Mouse (Mus musculus) embryo, embryonic 11.5 days (tissue): ENCODE results near the gene Chrd.

Experiments
- DNase-seq: peaks from one replicate; pipeline ENCODE4 v3.0.0-alpha.2; 2012; ENCODE audit warnings: low read depth, low spot score

Chrd gene

DNA sequence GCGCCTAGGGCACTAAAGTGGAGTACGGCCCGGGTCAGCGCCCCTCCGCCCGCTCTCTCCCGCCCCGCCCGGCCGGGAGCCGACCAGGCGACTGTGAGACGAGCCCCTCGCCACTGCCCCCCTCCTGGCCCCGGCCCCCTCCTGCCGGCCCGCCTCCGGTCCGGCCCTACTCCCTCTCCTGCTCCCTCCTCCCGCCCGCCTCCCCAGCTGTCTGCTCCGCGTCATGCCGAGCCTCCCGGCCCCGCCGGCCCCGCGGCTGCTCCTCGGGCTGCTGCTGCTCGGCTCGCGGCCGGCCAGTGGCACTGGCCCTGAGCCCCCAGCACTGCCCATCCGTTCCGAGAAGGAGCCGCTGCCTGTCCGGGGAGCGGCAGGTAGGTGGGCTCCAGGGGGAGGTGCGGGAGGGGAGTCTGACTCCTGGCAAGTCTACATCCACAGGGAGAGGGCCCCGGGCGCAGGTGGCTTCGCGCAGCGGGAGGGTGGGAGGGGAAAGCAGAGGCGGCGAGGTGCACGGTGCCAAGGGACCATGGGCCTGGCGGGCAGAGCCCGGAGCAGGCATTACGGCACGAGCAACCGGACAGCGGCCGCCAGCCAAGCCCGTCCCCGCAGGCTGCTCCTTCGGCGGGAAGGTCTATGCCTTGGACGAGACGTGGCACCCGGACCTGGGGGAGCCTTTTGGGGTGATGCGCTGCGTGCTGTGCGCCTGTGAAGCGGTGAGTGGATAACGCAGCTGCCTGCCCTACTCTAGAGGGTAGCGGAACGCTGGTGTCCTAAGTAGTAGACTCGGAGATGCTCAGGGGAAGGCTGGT lies at the start of gene Chrd:
Gene Chrd, plus strand, starts transcription at position 203 of the 806 bp plus-strand sequence.
- peak; percentile 35 for DNase-seq

DNA sequence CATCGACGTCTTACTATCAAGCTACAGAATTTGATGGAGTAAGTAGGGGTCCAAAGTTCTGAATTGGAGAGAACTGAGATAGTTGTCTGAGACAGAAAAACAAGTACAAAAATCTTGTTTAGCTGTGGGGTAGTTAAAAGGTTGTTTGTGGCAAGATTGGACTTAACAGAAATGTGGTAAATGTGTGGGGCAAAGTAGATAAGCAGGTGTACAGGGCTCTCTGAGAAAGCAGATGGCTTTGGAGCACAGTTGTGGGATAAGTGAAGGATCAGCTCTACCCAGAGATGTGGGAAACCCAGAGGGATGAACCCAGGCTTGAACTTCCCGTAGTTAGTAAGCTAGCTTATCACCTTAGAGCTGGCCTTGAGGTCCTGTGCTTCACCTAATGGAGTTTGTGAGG lies 42.2 kb upstream of the Chrd start:
- DNase-seq: no peak

DNA sequence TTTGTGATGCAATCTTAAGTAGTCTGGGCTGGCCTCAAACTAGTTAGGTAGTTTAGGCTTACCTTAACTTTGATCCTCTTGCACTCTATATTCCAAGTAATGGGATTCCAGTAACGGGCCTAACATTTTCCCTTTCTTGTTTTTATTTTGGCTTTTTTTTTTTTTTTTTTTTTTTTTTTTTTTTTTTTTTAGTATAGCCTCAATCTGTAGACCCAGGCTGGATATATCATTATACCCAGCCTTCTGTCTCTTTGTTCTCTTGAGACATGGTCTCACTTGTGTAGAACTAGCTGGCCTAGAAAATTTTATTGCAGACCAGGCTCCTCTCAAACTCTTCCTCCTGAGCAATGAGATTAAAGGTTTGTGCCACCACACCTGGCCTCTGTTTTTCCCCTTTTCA lies 41.3 kb upstream of the Chrd start:
- no peak for DNase-seq

DNA sequence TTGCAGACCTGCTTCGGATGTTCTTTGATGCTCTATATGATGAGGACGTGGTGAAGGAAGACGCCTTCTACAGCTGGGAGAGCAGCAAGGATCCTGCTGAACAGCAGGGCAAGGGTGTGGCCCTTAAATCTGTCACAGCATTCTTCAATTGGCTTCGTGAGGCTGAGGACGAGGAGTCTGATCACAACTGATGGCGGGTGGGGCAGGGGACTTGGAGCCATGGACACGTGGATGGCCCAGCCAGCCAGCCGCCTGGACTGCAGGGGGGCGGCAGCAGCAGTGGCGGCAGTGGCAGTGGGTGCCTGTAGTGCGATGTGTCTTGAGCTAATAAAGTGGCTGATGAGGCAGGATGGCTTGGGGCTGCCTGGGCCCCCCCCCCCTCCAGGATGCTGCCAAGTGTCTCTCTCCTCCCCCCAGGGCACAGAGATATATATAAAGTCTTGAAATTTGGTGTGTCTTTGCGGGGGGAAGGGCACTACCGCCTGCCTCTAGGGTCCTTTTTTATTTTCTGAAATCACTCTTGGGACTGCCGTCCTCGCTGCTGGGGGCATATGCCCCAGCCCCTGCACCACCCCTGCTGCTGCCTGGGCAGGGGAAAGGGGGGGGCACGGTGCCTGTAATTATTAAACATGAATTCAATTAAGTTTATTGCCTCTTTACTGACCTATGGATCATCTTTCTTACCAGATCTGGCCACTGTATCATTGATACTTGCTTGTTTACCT lies 40.5 kb upstream of the Chrd start:
- no peak for DNase-seq

DNA sequence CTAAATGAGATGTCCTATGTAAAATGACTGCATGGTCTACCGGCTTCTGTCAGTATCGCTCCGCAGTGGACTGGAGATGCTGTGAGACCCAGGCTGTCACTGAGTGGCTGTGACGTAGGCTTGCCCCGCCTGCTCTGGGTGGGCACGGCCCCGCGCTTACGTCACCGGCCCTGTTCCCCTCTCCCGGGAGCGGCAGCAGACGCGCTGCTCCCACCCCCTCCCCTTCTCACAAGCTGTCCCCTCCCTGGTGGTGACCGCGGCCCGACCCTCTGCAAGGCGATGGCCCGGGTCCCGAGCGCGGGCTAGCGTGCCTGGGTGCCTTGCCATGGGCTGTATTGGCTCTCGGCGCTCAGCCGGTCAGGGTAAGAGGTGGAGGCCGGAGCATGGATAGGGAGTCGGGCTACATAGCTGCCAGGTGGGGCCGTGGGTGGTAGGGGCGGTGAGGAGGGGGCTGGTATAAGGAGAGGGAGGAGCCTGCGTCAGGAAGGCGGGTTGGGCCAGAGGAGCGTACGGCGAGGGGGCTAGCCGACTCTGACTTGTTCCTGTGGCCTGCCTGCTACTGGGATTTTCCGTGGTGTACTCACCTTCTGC lies 39.7 kb upstream of the Chrd start, which contains the start of gene Fam131a:
Gene Fam131a, plus strand, starts transcription at position 131 of the 591 bp plus-strand sequence.
- DNase-seq: peak; percentile 85

DNA sequence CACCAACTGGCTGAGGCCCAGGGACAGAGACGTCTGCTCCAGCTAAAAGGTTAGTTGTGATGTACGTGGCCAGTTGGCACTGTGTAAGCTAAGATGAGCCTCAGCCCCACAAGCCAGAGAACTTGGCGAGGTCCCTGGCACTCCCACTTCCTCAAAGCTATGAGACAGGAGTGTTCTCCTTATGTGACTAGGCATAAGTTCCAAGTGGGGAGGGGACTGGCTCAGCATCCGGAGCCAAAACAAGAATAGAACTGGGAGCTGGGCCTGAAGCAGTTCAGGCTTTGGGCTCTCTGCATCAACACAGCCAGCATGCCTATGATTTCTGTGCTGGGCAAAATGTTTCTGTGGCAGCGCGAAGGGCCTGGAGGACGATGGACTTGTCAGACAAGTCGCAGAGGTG lies 38.1 kb upstream of the Chrd start:
- DNase-seq: no peak

DNA sequence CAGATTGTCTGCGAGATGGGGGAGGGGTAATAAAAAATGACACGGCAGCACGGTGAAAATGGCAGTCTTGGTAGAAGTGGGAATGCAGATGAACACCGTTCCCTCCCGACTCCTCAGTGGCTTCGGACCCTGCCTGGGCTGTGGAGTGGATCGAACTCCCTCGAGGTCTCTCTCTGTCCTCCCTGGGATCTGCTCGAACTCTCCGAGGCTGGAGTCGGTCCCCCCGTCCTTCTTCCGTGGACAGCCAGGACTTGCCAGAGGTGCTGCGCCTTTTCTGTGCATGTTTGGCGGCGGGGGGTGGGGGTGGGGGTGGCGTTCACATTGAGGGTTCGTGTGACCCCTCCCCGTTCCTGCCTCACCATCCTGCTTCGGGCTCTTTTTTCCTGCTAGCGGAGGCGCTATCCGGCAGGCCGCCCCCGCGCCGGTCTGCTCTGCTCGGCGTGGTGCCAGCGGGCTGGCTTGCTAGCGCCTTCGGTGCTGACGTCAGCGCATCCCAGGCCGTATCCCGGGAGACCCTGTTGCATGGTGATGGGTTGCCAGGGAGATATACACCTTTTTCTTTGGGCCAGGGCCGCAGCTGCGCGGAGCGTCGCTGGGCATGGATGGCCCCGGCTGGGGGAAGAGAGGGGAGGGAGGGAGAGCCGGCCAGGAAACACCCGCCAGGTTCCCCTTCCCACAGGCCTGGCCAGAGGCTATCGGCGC lies 37.2 kb upstream of the Chrd start:
- no peak for DNase-seq

DNA sequence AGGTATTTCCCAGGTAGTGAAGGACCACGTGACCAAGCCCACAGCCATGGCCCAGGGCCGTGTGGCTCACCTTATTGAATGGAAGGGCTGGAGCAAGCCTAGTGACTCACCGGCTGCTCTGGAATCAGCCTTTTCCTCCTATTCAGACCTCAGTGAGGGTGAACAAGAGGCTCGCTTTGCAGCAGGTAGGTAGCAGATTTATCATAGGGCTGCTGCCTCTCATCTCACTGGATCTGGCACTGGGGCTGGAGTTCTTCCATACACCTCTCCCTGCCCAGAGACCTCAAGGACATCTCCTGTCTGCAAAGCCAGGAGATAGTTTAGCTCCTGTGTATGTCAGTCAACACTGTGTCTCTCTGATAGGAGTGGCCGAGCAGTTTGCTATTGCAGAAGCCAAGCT lies 33.7 kb upstream of the Chrd start:
- DNase-seq: no peak

DNA sequence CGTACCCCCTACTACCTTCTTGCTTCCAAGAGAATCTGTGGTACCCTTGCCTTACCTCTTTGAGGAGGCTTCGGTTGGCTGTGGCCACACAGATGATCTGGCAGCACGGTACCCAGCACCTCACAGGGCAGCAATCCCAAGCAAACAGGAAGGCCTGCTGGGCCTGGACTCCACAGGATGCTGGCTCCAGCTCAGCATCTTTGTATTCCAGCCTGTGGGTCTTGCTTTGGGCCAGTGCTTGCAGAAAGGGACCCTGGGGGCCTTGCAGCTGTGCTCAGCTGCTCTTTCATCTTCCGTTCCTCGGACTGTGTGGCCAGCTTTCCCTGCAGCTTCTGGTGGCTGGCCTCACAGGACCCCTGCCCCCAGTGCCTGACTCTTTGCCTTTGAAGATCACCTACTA lies 32.9 kb upstream of the Chrd start:
- no peak for DNase-seq

DNA sequence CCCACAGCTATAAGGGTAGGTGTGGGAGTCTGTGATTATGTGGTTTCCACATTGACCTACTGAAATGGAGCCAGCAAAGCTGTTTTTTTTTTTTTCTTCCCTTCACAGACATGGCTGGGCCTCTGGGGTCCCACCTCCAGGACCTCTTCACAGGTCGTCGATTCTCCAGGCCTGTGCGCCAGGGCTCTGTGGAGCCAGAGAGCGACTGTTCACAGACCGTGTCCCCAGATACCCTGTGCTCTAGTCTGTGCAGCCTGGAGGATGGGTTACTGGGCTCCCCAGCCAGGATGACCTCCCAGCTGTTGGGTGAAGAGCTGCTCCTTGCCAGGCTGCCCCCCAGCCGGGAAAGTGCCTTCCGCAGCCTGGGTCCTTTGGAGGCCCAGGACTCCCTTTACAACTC lies 31.6 kb upstream of the Chrd start:
- no peak for DNase-seq

DNA sequence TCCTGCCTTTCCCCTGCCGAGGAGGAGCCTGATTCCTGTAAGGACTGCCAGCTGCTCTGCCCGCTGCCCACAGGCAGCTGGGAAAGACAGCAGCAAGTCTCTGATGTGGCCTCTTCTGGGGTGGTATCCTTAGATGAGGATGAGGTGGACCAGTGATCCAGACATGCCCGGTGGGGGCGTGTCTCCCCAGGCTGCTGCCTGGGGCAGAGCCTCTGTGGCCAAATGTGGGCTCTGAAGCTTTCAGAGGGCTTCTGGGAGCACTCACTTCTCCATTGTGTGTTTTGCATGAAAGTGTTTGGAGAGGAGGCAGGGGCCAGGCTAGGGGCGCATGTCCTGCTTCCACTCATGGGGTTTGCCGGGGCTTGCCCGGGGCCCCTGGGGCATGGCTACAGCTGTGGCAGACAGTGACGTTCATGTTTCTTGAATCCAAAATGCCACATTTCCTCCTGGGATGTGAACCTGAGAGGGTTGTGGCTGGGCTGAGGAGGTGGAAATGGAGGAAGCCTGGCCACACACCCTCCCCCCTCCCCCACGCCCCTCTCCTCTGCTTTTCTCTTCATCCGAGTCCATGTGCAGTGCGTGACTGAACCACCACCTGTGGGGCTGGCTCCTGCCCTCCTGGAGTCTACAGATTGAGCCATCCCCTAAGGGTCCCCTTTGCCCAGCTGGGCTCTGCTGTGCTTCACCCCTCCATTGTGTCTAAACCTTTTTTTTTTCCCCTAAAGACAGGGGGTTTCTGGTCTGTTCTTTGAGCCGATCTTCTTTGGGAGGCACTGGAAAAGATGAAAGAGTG lies 31.0 kb upstream of the Chrd start:
- no peak for DNase-seq

DNA sequence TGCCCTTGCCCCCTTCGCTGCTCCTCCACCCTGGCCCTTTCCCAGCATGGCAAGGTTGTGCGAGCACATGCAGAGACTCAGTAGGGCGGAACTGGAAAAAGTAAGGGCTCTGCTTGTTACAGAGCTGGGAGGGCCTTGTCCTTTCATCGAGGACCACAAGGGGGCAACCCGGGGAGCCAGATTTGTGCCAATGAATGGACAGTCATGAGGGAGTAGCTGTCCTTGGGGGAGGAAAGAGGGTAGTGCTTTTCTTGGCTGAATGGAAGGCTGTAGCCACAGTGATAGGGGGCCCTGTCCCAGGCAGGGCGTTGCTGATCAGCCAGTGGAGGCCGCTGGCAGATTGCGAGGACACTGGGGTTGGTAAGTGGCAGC lies 30.4 kb upstream of the Chrd start:
- DNase-seq: peak; percentile 63

DNA sequence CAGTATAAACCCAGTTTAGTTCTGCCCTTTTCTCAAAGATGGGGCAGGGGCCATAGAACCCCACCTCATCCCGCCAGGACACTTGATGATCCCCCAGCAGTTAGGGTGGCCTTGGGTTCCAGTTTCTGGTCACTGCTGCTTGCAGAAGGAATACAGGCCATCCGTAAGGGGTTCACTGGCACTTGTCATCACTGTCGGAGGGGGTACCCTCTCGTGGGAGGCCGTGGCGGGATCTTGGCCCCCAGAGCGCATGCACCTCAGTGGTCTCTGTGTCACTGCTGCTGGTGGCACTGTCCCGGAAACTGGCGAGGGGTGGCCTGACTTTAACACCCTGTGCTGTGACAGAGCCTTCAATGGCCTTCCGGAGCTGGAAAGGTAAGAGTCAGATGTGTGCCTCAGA lies 29.9 kb upstream of the Chrd start:
- no peak for DNase-seq

DNA sequence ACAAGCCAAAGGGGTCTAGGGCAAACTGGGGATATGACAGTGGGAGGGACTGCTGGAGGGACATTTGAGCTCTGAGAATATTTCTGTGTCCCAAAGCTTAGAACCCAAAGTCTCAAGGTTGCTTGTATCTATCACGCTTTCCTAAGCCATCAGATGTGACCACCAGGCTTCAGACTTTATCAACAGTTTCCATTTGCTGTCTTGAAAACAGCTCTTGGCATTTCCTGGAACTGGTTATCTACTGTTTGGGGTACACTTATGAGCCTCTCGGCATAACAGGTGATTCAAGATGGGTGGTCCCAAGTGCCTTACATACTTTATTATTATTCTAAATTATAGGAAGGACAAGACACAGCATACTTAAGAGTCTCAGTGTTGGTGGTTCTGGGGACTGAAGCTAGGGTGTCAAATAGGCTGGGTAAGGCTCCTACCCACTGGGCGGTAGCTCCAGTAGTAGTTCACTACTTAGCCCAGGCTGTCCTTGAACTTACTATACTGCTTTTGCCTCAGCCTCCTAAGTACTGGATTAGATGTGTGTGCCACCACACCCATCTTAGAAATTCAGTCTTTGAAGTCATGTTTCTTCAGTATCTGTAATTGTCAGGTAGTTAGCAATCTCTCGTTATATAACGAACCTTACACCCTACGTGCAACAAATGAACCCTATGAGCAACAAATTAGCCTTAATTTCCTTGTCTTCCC lies 29.1 kb upstream of the Chrd start:
- no peak for DNase-seq

DNA sequence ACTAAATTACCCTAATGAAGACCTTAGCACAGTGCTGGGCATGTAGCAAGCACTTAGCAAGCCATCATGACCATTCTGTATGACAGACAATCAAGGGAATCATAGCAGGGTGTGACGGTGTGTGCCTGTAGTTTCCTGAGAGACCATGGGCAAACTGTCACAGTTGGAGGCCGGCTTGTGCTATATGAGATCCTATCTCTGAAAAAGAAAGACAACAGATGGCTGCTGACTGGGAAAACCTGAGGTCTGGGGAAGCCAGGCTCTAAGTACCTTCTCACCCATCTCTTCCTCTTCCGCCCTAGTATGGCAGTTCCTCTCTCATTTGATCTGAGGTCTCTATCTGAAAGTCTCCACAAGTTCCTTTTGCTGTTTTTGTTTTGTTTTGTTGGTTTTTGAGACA lies 27.1 kb upstream of the Chrd start:
- DNase-seq: no peak

DNA sequence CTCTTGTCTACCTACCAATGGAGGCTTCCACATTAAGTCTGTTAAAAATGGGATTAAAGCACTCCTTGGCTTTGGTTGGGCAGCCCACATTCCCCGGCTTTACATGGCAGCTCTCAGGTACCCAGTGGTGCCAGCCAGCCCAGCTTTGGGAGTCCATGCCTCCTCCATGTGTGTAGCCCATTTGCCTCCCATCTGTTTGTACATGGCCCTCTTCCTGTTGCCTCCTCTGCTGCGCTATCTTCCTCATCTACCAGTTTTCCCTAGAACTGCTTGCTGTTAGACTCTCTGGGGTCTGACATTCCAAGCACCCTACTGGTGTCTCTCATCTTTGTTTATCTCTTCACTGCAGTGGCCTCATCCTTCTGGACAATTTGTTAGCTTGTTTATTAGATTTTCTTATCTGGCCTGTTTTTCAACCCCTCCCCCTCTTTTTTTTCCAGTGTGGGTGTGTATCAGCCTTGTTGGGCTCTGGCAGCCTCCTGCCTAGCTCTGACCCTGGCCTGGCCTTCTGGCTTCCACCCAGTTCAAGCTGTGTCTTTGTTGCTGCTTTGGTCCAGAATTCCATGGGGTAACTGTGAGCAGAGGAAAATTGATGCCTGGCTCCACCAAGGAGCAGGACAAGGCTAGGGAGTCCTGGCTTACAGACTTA lies 26.4 kb upstream of the Chrd start:
- no peak for DNase-seq

DNA sequence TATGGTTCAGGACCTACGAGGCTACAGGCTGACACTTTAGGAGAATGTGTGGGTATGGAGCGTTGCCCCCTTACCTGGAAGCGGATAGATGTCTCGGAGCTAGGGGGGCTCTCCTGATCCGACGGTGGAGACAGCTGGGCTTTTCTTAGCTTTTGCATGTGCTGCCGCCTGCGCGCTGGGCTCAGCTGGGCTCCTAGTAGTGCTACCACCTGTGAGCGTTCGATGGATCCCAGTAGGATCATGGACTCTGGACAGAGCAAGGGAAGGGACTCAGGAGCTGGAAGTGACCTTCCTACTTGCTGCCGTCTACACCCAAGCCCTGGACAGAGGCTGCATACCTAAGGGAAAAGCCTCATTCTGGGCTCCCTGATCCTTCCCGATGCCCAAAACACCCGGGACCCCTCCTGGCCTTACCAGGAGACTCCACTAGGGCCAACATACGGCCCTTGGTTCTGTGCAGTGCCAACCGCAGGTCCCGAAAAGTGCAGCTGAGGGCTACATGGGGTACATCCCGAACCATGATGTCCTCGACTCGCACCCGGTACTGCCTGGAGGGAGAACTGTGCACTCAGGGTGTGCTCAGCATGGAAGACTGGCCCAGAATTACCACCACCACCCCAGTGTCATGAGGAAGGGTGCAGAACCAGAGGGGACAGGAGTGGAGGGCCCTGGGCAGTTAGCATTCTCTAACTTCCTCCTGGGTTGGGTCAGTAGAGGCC lies 24.5 kb upstream of the Chrd start:
- no peak for DNase-seq

DNA sequence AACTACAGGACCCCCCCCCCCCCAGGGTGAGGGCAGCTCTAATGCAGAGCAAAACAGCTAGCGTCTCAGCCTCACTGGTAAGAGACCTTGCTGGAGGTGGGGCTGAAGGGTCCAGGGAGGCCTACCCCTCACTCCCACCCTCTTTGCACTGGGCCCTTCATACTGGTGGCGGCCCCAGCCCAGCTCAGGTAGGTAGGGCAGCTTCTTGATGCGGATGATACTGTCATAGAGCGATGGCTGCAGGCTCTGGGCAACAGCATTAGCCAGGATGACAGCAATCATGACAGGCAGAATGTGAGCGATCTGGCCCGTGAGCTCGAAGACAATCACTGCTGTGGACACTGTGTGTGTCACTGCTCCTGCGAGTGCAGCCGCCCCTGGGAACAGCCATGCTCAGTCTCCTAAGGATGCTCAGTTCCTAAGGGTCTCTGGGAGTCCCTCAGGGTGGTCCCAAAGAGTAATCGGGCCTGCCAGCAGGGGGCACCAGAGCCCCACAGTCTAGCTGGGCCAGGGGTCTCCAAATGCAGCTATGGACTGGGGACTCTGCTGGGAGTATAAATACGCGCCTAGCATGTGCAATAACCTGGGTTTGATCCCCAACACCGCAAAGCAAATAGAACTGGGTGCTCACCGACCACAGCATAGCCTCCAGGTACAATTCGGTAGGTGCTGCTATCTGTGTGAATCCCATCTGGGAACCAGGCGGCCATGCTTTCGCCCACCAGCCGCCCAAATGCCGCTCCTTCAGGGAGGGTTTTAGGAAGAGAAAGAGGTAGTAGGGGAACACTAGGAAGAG lies 23.8 kb upstream of the Chrd start:
- DNase-seq: no peak

DNA sequence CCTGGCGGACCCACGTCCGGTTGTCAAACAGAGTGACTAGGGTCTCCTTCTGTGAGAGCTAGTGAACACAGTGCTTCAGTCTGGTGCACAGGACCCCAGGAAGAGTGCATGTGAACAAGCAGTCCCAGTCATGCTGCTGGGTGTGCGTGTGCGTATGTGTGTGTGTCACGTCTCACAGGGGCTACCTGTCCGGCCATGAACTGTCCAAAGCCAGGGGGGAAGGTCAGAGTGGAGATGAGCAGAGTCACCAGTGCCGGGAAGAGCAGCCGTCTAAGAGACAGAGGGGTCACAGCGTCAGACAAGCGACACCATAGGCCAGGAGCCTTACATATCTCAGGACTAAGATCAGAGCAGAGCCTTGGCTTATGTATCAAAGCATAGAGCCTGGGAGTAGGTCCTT lies 22.6 kb upstream of the Chrd start:
- DNase-seq: no peak
